Mouse (Mus musculus) bone marrow, adult 2 months (tissue): Measurements from ENCODE around the gene Slc5a9.

Experiments
- CTCF ChIP-seq: fragments of 200-500 bp; IDR thresholded peaks from 2 replicates; pipeline ENCODE4 v1.5.1; 2011; ENCODE audit warnings: low read length, control low read depth; ENCODE audit not compliant: control insufficient read depth, insufficient read depth
- POLR2A ChIP-seq: fragments of 200-500 bp; IDR thresholded peaks from 2 replicates; pipeline ENCODE4 v1.6.1; 2011; ENCODE audit warnings: low read depth, mild to moderate bottlenecking, control low read depth, low read length, borderline replicate concordance; ENCODE audit not compliant: control insufficient read depth

DNA sequence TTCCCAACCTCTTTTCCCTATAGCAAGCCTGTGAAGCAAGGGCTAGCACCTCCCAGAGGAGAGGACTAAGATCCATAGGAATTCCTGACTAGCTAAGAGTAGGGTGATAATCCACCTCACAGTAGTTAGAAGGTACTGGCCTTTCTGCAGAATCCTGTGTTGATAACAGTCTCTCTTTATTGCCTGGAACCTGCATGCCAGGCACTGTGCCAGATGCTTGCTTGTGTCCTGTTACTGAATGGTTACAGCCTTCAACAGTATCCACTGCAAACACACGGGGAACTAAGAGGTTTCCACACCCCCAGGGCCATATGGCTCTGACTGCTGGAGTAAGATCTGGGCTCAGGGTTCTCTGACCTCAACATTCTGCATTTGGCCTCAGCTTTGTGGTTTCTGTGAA lies 5.0 kb downstream of the Slc5a9 start:
- no peak for TF ChIP-seq CTCF
- TF ChIP-seq POLR2A: no peak
